Mouse (Mus musculus) CH12.LX (cell line): ENCODE results near the gene Hpse. TPM values are rescaled to one million over a fixed set of nuclear protein-coding genes. Genes with fewer than 3 reads are reported as not detected.

Experiments used
- DNase-seq: peaks from one replicate; pipeline ENCODE4 v3.0.0-alpha.2; 2013; ENCODE audit errors: extremely low read depth
- H3K27ac ChIP-seq: 2 replicates; pipeline ENCODE4 v1.5.1; 2012; ENCODE audit warnings: low read depth, mild to moderate bottlenecking, control low read depth, moderate library complexity; ENCODE audit not compliant: insufficient read depth
- H3K27me3 ChIP-seq: replicated peaks from 2 replicates; pipeline ENCODE3; 2012; ENCODE audit warnings: inconsistent platforms
- H3K36me3 ChIP-seq, 2 experiments: replicated peaks in 1 of 2; 2 replicates each; pipeline versions ENCODE3 to v1.6.1; 2012; ENCODE audit warnings: inconsistent platforms in 1 of 2, low read length in 1 of 2, mild to moderate bottlenecking in 1 of 2, mixed read lengths in 1 of 2, moderate library complexity in 1 of 2; ENCODE audit not compliant: control insufficient read depth in 1 of 2, insufficient read depth in 1 of 2
- H3K4me1 ChIP-seq, 2 experiments: 2 replicates each; pipeline ENCODE4 v1.6.1; 2012; ENCODE audit warnings: inconsistent platforms in 1 of 2, moderate library complexity in 1 of 2; ENCODE audit not compliant: insufficient read depth in 2 of 2, control insufficient read depth in 1 of 2
- H3K4me2 ChIP-seq: 2 replicates; pipeline ENCODE4 v1.6.1; 2012; ENCODE audit warnings: low read depth, mild to moderate bottlenecking, control low read depth; ENCODE audit not compliant: poor library complexity, insufficient read depth, severe bottlenecking
- H3K4me3 ChIP-seq, 3 experiments: fragments of 150-350 bp in 1 of 3; sonication (generic) in 1 of 3; replicated peaks in 1 of 3; 2 replicates each; pipeline versions ENCODE3 to v1.5.1; 2011 to 2012; ENCODE audit warnings: low read depth in 2 of 3, low read length in 2 of 3, mild to moderate bottlenecking in 2 of 3, moderate library complexity in 2 of 3, control low read depth in 1 of 3, improper control_type of control experiment in 1 of 3, inconsistent platforms in 1 of 3, mixed read lengths in 1 of 3; ENCODE audit not compliant: poor library complexity in 1 of 3
- H3K79me2 ChIP-seq: replicated peaks from 2 replicates; pipeline ENCODE4 v1.6.1; 2012; ENCODE audit warnings: mild to moderate bottlenecking, moderate library complexity; ENCODE audit not compliant: control insufficient read depth, poor library complexity, insufficient read depth, severe bottlenecking; ENCODE audit errors: extremely low read depth
- H3K9ac ChIP-seq: 2 replicates; pipeline ENCODE4 v1.6.1; 2012; ENCODE audit warnings: low read depth, mild to moderate bottlenecking, control low read depth, moderate library complexity; ENCODE audit not compliant: insufficient read depth
- H3K9me3 ChIP-seq: replicated peaks from 2 replicates; pipeline ENCODE3; 2012; ENCODE audit warnings: low read length, inconsistent platforms, mixed read lengths
- CHD2 ChIP-seq: IDR thresholded peaks from 2 replicates; pipeline ENCODE4 v1.6.1; 2011; ENCODE audit warnings: low read length, improper control_type of control experiment
- CTCF ChIP-seq, 2 experiments: IDR thresholded peaks in 1 of 2; conservative IDR thresholded peaks in 1 of 2; 2 replicates each; pipeline ENCODE4 v1.5.1; 2011 to 2012; ENCODE audit warnings: low read depth in 2 of 2, low read length in 2 of 2, improper control_type of control experiment in 1 of 2, inconsistent platforms in 1 of 2, mild to moderate bottlenecking in 1 of 2, moderate library complexity in 1 of 2
- E2F4 ChIP-seq: IDR thresholded peaks from 2 replicates; pipeline ENCODE4 v1.6.1; 2011; ENCODE audit warnings: low read depth, low read length, improper control_type of control experiment; ENCODE audit not compliant: insufficient replicate concordance
- ELF1 ChIP-seq: IDR thresholded peaks from 2 replicates; pipeline ENCODE4 v1.6.1; 2014; ENCODE audit warnings: low read depth, mild to moderate bottlenecking, inconsistent platforms, low read length, improper control_type of control experiment
- EP300 ChIP-seq: IDR thresholded peaks from 2 replicates; pipeline ENCODE4 v1.6.1; 2011; ENCODE audit warnings: low read length, improper control_type of control experiment
- HCFC1 ChIP-seq: IDR thresholded peaks from 2 replicates; pipeline ENCODE4 v1.6.1; 2012; ENCODE audit warnings: low read depth, mild to moderate bottlenecking, inconsistent platforms, low read length, improper control_type of control experiment
- JUN ChIP-seq: IDR thresholded peaks from 2 replicates; pipeline ENCODE4 v1.6.1; 2011; ENCODE audit warnings: low read depth, mild to moderate bottlenecking, low read length, improper control_type of control experiment, moderate library complexity; ENCODE audit not compliant: insufficient read depth
- KAT2A ChIP-seq: IDR thresholded peaks from 2 replicates; pipeline ENCODE4 v1.6.1; 2012; ENCODE audit warnings: low read length, improper control_type of control experiment, inconsistent platforms; ENCODE audit not compliant: insufficient replicate concordance
- MAX ChIP-seq: IDR thresholded peaks from 2 replicates; pipeline ENCODE4 v1.6.1; 2011; ENCODE audit warnings: low read length, improper control_type of control experiment
- NELFE ChIP-seq: IDR thresholded peaks from 2 replicates; pipeline ENCODE4 v1.6.1; 2011; ENCODE audit warnings: low read depth, low read length, improper control_type of control experiment
- PAX5 ChIP-seq: IDR thresholded peaks from 2 replicates; pipeline ENCODE4 v1.6.1; 2012; ENCODE audit warnings: low read length, inconsistent platforms, mixed read lengths
- POLR2AphosphoS2 ChIP-seq: IDR thresholded peaks from 2 replicates; pipeline ENCODE4 v1.6.1; 2011; ENCODE audit warnings: low read depth, low read length, improper control_type of control experiment
- RAD21 ChIP-seq: IDR thresholded peaks from 2 replicates; pipeline ENCODE4 v1.6.1; 2011; ENCODE audit warnings: low read depth, mild to moderate bottlenecking, low read length, improper control_type of control experiment, moderate library complexity
- SMC3 ChIP-seq: IDR thresholded peaks from 2 replicates; pipeline ENCODE4 v1.6.1; 2011; ENCODE audit warnings: low read depth, low read length, improper control_type of control experiment
- TBP ChIP-seq: conservative IDR thresholded peaks from 2 replicates; pipeline ENCODE4 v1.6.1; 2011; ENCODE audit warnings: low read depth, low read length, improper control_type of control experiment
- TCF12 ChIP-seq: IDR thresholded peaks from 2 replicates; pipeline ENCODE4 v1.6.1; 2014; ENCODE audit warnings: low read depth, mild to moderate bottlenecking, inconsistent platforms, low read length, improper control_type of control experiment
- USF2 ChIP-seq: conservative IDR thresholded peaks from 2 replicates; pipeline ENCODE4 v1.6.1; 2011; ENCODE audit warnings: low read depth, low read length, improper control_type of control experiment
- ZMIZ1 ChIP-seq: IDR thresholded peaks from 2 replicates; pipeline ENCODE4 v1.6.1; 2012; ENCODE audit warnings: low read depth, mild to moderate bottlenecking, inconsistent platforms, low read length, improper control_type of control experiment
- ZNF384 ChIP-seq: IDR thresholded peaks from 2 replicates; pipeline ENCODE4 v1.6.1; 2012; ENCODE audit warnings: low read depth, low read length, improper control_type of control experiment, inconsistent platforms
- dilution Hi-C: fragments of 300-500 bp; cut with MboI; formaldehyde crosslinking; loops from 2 replicates; pipeline ENCODE4 v1.14.3; 2020; ENCODE audit warnings: low sequenced_read_pairs; ENCODE audit not compliant: extremely low pct_unique_long_range_greater_than_20kb, extremely low pct_ligation_motif_present
- in situ Hi-C: fragments of 300-500 bp; cut with MboI; formaldehyde crosslinking; loops from 3 replicates; pipeline ENCODE4 v1.14.3; 2019; ENCODE audit warnings: low sequenced_read_pairs, low pct_ligation_motif_present, low pct_unique_long_range_greater_than_20kb, mixed read lengths
- polyA plus RNA-seq: library from polyadenylated mRNA; unstranded; fragments of >175 nt; gene quantifications from 2 replicates; pipeline ENCODE4 v1.2.1, GENCODE M21; 2012; ENCODE audit warnings: low read depth; ENCODE audit not compliant: insufficient read length
- total RNA-seq, 2 experiments: library from RNA; depleted of rRNA; stranded (reverse); fragments of 300-350 nt in 1 of 2; fragments of >200 nt in 1 of 2; gene quantifications; 2 replicates each; pipeline ENCODE4 v1.2.3; 2012 to 2014

The Hpse gene
- total and polyA plus RNA-seq, 3 experiments: 3.3 to 9.5 (median 3.8) TPM

DNA sequence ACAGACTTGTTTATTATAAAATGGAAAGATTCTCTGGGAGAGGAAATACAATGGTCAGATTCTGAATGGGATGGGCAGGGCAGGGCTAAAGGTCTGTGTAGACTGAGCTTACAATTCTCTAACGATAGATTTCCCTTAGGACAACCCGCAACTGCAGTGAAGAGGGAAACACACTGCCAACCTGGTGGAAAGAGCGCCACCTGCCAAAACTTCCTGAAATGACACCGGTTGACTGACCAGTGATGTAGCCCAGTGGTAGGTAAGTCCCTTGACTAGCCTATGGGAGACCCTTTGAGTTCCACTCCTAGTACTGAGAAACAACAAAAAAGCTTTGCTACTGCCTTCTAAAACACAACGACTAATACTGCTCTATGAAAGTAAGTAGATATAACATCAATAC lies 48.1 kb downstream of the Hpse start:
- peak; percentile 61 for DNase-seq
- TF ChIP-seq SMC3 (peak; percentile 55), MAX (no peak), E2F4 (no peak), USF2 (no peak), HCFC1 (no peak), PAX5 (no peak), ELF1 (peak; percentile 66), RAD21 (peak; percentile 49), EP300 (no peak), CTCF (conservative IDR thresholded peaks at IDR 0.05 in 1 of 2, IDR thresholded peaks at IDR 0.05 in 1 of 2; ENCODE audit: low read depth in 2 of 2, low read length in 2 of 2) (peak; percentile 76), JUN (no peak), NELFE (no peak), TCF12 (no peak), TBP (no peak)
- in situ Hi-C loops: no loop called here
- Histone ChIP-seq H3K27me3 (no peaks in the 10 kb centered on the region), H3K9me3 (no peaks in the 10 kb centered on the region), H3K36me3 (peaks cover 14 to 44% of the 10 kb centered on the region in 2 experiments), H3K4me2 (no peak overlapping the region), H3K4me1 (peaks cover 10 to 59% of the 10 kb centered on the region in 2 experiments), H3K4me3 (no peak overlapping the region), H3K79me2 (peaks cover 34% of the 10 kb centered on the region), H3K27ac (no peak overlapping the region), H3K9ac (no peak overlapping the region)
- dilution Hi-C loops: no loop called here

DNA sequence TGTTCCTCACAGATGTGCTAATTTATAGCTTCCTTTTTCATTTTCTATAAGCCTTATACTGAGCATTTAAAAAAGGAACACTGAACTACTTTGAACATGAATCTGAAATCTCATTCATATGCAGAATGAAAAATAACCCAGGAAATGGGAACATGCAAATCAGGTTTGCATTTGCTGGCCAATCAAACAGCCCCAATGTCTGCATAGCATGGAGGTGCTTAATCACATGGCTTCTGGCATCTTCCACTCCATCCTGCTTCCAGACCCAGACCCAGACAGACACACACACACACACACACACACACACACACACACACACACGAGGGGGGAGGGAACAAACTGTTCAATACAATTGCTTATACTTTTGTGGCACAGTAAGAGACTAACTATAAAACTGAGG lies 52.6 kb downstream of the Hpse start:
- no peaks in the 10 kb centered on the region for H3K27me3 ChIP-seq
- H3K27ac ChIP-seq: no peak overlapping the region
- no peak for TF ChIP-seq KAT2A
- TF ChIP-seq NELFE: no peak
- no peak for TF ChIP-seq ZMIZ1
- TF ChIP-seq TBP: no peak
- no peak for TF ChIP-seq POLR2AphosphoS2
- TF ChIP-seq CHD2: no peak
- no peak for TF ChIP-seq ZNF384
- TF ChIP-seq EP300: no peak
- H3K4me1 ChIP-seq: peaks cover 18 to 73% of the 10 kb centered on the region in 2 experiments
- DNase-seq: no peak
- H3K9ac ChIP-seq: no peak overlapping the region
- peaks cover 3% of the 10 kb centered on the region for H3K9me3 ChIP-seq
- no peak overlapping the region for H3K4me3 ChIP-seq
- dilution Hi-C loops (no loop called here), in situ Hi-C loops (no loop called here)
- no peak overlapping the region for H3K4me2 ChIP-seq
- H3K36me3 ChIP-seq: peaks cover 29 to 76% of the 10 kb centered on the region in 2 experiments
- peaks cover 18% of the 10 kb centered on the region for H3K79me2 ChIP-seq
